ENCODE assay signal across 8 mouse cellular contexts in genomic region chr5:8422932-8423928, GRCm38 (mm10). TPM values are rescaled to one million over a fixed set of nuclear protein-coding genes. Genes with fewer than 3 reads are reported as not detected.
A peak's percentile ranks its signal among the peaks of the same experiment; 100 is the strongest.
DNase-seq lines count a peak whose midpoint lies in the region; ATAC-seq and TF ChIP-seq lines count a peak whose summit lies in the region.

No protein-coding gene starts in this region.

- H3K27me3 ChIP-seq in ES-Bruce4 (ENCODE audit: control insufficient read depth, insufficient read depth, low read length, poor library complexity, severe bottlenecking): no peaks in the 10 kb centered on the region
- H3K27me3 ChIP-seq in embryonic facial prominence, embryonic 12.5 days: no peaks in the 10 kb centered on the region

- 0 out of 2 replicates have a peak, but pooled peaks have one; percentile 1 for TF ChIP-seq EP300 in ES-Bruce4 (IDR thresholded peaks at IDR 0.05; ENCODE audit: insufficient read depth, low read depth, low read length)

- peaks cover 36% of the 10 kb centered on the region for H3K36me3 ChIP-seq in ES-Bruce4 (ENCODE audit: control insufficient read depth, insufficient read depth, low read length, poor library complexity, severe bottlenecking)
- H3K36me3 ChIP-seq in embryonic facial prominence, embryonic 12.5 days: peaks cover 7% of the 10 kb centered on the region; the same call in 1 of the 2 replicates
- no peaks in the 10 kb centered on the region for H3K36me3 ChIP-seq in macrophage (ENCODE audit: inconsistent target)

- peak; percentile 3 for DNase-seq in heart, adult 8-10 months (ENCODE audit: low spot score)
- DNase-seq in heart, adult 9 months (ENCODE audit: low spot score in 2 of 2): no peak
- DNase-seq in induced T-regulatory cell, adult 2 months (ENCODE audit: low read depth): peak; percentile 75
- DNase-seq in urinary bladder, postnatal 14 days (ENCODE audit: low spot score): no peak
- no peak for DNase-seq in right cerebral cortex, postnatal 10 days (ENCODE audit: low spot score in 2 of 2)

- no peak for TF ChIP-seq CTCF in ES-Bruce4 (IDR thresholded peaks at IDR 0.05; ENCODE audit: low read depth, low read length)

- WGBS in embryonic facial prominence, embryonic 12.5 days: under 1% methylated on average over 40 of the region's 40 CpGs
- WGBS in macrophage (ENCODE audit: missing documents): 3% methylated on average over 30 of the region's 40 CpGs

- no peak for TF ChIP-seq POLR2A in ES-Bruce4 (IDR thresholded peaks at IDR 0.05; ENCODE audit: insufficient read depth, low read length)

- H3K4me2 ChIP-seq in embryonic facial prominence, embryonic 12.5 days (replicated peaks): peak overlapping the region; percentile 64

- H3K4me1 ChIP-seq in ES-Bruce4 (ENCODE audit: control insufficient read depth, insufficient read depth, low read length): peaks cover 1% of the 10 kb centered on the region
- H3K4me1 ChIP-seq in embryonic facial prominence, embryonic 12.5 days: peaks cover 6% of the 10 kb centered on the region; the same call in 1 of the 2 replicates

- H3K27ac ChIP-seq in ES-Bruce4 (ENCODE audit: insufficient read depth, low read length): peak overlapping the region; percentile 86
- peak overlapping the region; percentile 54; the same call in 1 of the 2 replicates for H3K27ac ChIP-seq in embryonic facial prominence, embryonic 12.5 days
- 0 out of 2 replicates have a peak overlapping the region, but pooled peaks have one; percentile 10 for H3K27ac ChIP-seq in macrophage

- peaks cover 55% of the 10 kb centered on the region for H3K79me2 ChIP-seq in macrophage (ENCODE audit: inconsistent target)

- no peak for ATAC-seq in embryonic facial prominence, embryonic 12.5 days (ENCODE audit: insufficient number of reproducible peaks, insufficient read depth, low FRiP score, low TSS enrichment)

- peak overlapping the region; percentile 90 for H3K4me3 ChIP-seq in ES-Bruce4 (ENCODE audit: low read depth, low read length)
- peak overlapping the region; percentile 81 for H3K4me3 ChIP-seq in embryonic facial prominence, embryonic 12.5 days
- H3K4me3 ChIP-seq in macrophage (ENCODE audit: inconsistent target): peak overlapping the region; percentile 62

- H3K9me3 ChIP-seq in ES-Bruce4 (replicated peaks; ENCODE audit: control insufficient read depth, insufficient read depth, low read length, poor library complexity, severe bottlenecking): no peaks in the 10 kb centered on the region
- H3K9me3 ChIP-seq in embryonic facial prominence, embryonic 12.5 days: no peaks in the 10 kb centered on the region

- peak overlapping the region; percentile 99 for H3K9ac ChIP-seq in ES-Bruce4 (ENCODE audit: low read depth, poor library complexity, severe bottlenecking)
- peak overlapping the region; percentile 81 for H3K9ac ChIP-seq in embryonic facial prominence, embryonic 12.5 days

RNA-seq across cellular contexts. Expression of gene Slc25a40, which starts 0.6 kb away (rescaled TPM):
- 10 to 100 TPM in 1 of 4 experiments, 1 to 10 TPM in 3; 6.3 to 11.7 (median 8.7) TPM for total RNA-seq in heart, adult 8-10 months (2022)
- 77.4 and 80.5 TPM in 2 replicates for polyA plus RNA-seq in ES-Bruce4 (2011; ENCODE audit: insufficient read depth, insufficient read length, low read depth, missing spikeins)
- 12.4 and 14.1 TPM in 2 replicates for polyA plus RNA-seq in embryonic facial prominence, embryonic 12.5 days (2016; fragmentation: Nextera tagmentation; extraction: Ambion mirVana)
- 100 to 1,000 TPM in 1 of 26 experiments, 10 to 100 TPM in 22, 1 to 10 TPM in 3; 7.5 to 101 (median 43.3) TPM for total RNA-seq in macrophage (2018; cell fraction: chromatin; rRNA removed)
- 10 to 100 TPM in 17 of 26 experiments, 1 to 10 TPM in 9; 5.4 to 15.3 (median 11.1) TPM for total RNA-seq in macrophage (2018; cell fraction: cytosol; rRNA removed)
- total RNA-seq in macrophage (2018; cell fraction: nucleus; rRNA removed): 10 to 100 TPM in 21 of 26 experiments, 1 to 10 TPM in 5; 7.3 to 83.6 (median 25.2) TPM
- polyA plus RNA-seq in macrophage (2018): 9.5 to 13.2 TPM (median 10.7 TPM) in 3 replicates

RNA-seq across cellular contexts. Expression of gene Dbf4, which starts 0.7 kb away (rescaled TPM):
- total RNA-seq in heart, adult 8-10 months (2022): 1 to 10 TPM in 2 of 4 experiments, under 1 TPM in 2; 0.63 to 1.3 (median 0.90) TPM
- polyA plus RNA-seq in ES-Bruce4 (2011; ENCODE audit: insufficient read depth, insufficient read length, low read depth, missing spikeins): 207 and 213 TPM in 2 replicates
- polyA plus RNA-seq in embryonic facial prominence, embryonic 12.5 days (2016; fragmentation: Nextera tagmentation; extraction: Ambion mirVana): 50.9 and 54.6 TPM in 2 replicates
- total RNA-seq in macrophage (2018; cell fraction: chromatin; rRNA removed): 10 to 100 TPM; 17.9 to 84.3 (median 37.8) TPM
- total RNA-seq in macrophage (2018; cell fraction: cytosol; rRNA removed): 10 to 100 TPM in 22 of 26 experiments, 1 to 10 TPM in 4; 7.2 to 19.7 (median 15.7) TPM
- total RNA-seq in macrophage (2018; cell fraction: nucleus; rRNA removed): 10 to 100 TPM; 15.3 to 53.9 (median 22.2) TPM
- 16.1 to 21.0 TPM (median 17.5 TPM) in 3 replicates for polyA plus RNA-seq in macrophage (2018)

RNA-seq across cellular contexts. Expression of gene Adam22, which starts 55.3 kb away (rescaled TPM):
- 1 to 10 TPM; 4.5 to 6.1 (median 5.3) TPM for total RNA-seq in heart, adult 8-10 months (2022)
- 5.6 and 7.7 TPM in 2 replicates for polyA plus RNA-seq in ES-Bruce4 (2011; ENCODE audit: insufficient read depth, insufficient read length, low read depth, missing spikeins)
- polyA plus RNA-seq in embryonic facial prominence, embryonic 12.5 days (2016; fragmentation: Nextera tagmentation; extraction: Ambion mirVana): 17.6 and 18.4 TPM in 2 replicates
- 10 to 100 TPM in 23 of 26 experiments, 1 to 10 TPM in 3; 5.8 to 44.9 (median 20.2) TPM for total RNA-seq in macrophage (2018; cell fraction: chromatin; rRNA removed)
- 1 to 10 TPM in 22 of 26 experiments, under 1 TPM in 4; 0.85 to 8.7 (median 3.7) TPM for total RNA-seq in macrophage (2018; cell fraction: cytosol; rRNA removed)
- total RNA-seq in macrophage (2018; cell fraction: nucleus; rRNA removed): 10 to 100 TPM in 13 of 26 experiments, 1 to 10 TPM in 13; 2.0 to 34.7 (median 10.3) TPM
- polyA plus RNA-seq in macrophage (2018): 1.5 to 5.6 TPM (median 2.9 TPM) in 3 replicates

Comparison
In these comparisons a context has a peak if more than half of its experiments do, and no peak if none do; other contexts are left out.
1. DNase-seq: peak in heart, adult 8-10 months (single experiment) and induced T-regulatory cell, adult 2 months (single experiment); none in heart, adult 9 months (0 of 2), urinary bladder, postnatal 14 days (single experiment) and right cerebral cortex, postnatal 10 days (0 of 2).
2. H3K27ac ChIP-seq: peak in every context shown above with its lines; median percentile 86 in ES-Bruce4; 54 in embryonic facial prominence, embryonic 12.5 days; 10 in macrophage.
3. Peak in every context shown above with its lines, with median percentiles within 50 percentile points of each other: H3K4me3 ChIP-seq.